Mouse (Mus musculus) CD8-positive naive resting alpha-beta T cell, adult 2 months (primary cell): ENCODE results near the gene Olfr1029.
"Not testable (repeated sequence)": the region's sequence is repeated elsewhere in the genome, so short reads cannot be mapped to it uniquely, and the experiment has no call there.

Source experiments
- DNase-seq, 2 experiments: peaks; one replicate each; pipeline ENCODE4 v3.0.0; 2022; ENCODE audit warnings: low read depth in 2 of 2, low spot score in 2 of 2

Olfr1029 gene

GRCm38 (mm10) chr2:85973595-85973994 lies at the start of gene Olfr1029:
Olfr1029 (plus strand) TSS chr2:85973895.
- DNase-seq: no peak

GRCm38 (mm10) chr2:85950137-85950536 lies 23.6 kb upstream of the Olfr1029 start, which contains the start of gene Olfr1028:
Olfr1028 (plus strand) TSS chr2:85950437.
- no peak for DNase-seq

- DNase-seq: no peak
These were observed 5.3 kb downstream of the Olfr1029 start, which contains the start of gene Olfr1030 for GRCm38 (mm10) chr2:85978976-85979375. Olfr1030 (plus strand) TSS chr2:85979276.

- DNase-seq: no peak
These were observed 16.3 kb downstream of the Olfr1029 start, which contains the start of gene Olfr1031 for GRCm38 (mm10) chr2:85990004-85990403. Olfr1031 (plus strand) TSS chr2:85990304.

GRCm38 (mm10) chr2:86005240-86005639 lies 31.5 kb downstream of the Olfr1029 start, which contains the start of gene Olfr1032:
Olfr1032 (plus strand) TSS chr2:86005540.
- DNase-seq: no peak

GRCm38 (mm10) chr2:86020406-86020805 lies 46.7 kb downstream of the Olfr1029 start, which contains the start of gene Olfr1033:
Olfr1033 (plus strand) TSS chr2:86020633.
- not testable (repeated sequence) for DNase-seq

GRCm38 (mm10) chr2:86021518-86021917 lies 47.8 kb downstream of the Olfr1029 start:
- not testable (repeated sequence) for DNase-seq
